Mouse (Mus musculus): ENCODE measurements around the gene Pla2g6. TPM values are rescaled to one million over a fixed set of nuclear protein-coding genes. Genes with fewer than 3 reads are reported as not detected.

Gene Pla2g6
- 0.69 TPM for polyA plus RNA-seq (2014; fragmentation: Illumina TruSeq; extraction: RNeasy Lipid Tissue Mini Kit (QIAGEN cat#74804); ENCODE audit: low read depth, low replicate concordance)

GRCm38 (mm10) chr15:79328058-79328938, at the start of gene Pla2g6:
TSS of gene Pla2g6 (minus strand) at chr15:79328390.

DNA sequence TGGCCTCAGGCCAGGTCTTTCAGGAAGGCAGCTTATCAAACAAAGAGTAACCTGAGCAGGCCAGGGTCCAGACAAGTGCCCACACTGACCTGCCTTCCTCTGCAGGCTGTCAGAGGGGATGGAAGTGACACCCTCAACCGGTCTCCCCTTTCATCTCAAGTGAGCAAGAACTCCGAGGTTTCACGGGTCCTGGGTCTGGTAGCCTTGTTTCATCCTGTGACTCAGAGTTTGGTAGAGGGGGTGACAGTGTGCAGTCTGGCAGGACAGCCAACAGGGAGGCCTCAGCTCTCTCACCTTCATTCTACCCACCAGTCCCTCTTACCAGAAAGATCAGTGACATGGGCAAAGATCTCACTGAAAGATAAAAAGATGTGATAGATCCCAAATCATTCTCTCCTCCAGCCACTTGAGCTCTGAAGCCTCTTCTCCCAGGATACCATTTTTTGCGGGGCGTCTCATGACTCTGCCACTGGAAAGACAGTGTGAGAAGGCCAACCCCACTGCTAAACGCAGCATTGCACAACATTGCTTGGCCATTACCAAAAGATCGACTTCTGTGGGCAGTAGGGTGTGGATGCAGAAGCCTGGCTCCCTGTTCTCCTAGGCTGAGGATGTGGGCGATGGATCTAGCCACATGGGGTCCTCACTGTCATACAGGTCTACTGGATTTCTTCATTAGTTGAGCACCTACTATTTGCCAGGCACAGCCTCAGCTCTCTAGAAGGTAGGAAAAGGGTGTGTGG, 18.0 kb upstream of the Pla2g6 start, which contains the start of gene Maff:
Gene Maff (plus strand): TSS at position 571 of the 743 bp plus-strand sequence.

DNA sequence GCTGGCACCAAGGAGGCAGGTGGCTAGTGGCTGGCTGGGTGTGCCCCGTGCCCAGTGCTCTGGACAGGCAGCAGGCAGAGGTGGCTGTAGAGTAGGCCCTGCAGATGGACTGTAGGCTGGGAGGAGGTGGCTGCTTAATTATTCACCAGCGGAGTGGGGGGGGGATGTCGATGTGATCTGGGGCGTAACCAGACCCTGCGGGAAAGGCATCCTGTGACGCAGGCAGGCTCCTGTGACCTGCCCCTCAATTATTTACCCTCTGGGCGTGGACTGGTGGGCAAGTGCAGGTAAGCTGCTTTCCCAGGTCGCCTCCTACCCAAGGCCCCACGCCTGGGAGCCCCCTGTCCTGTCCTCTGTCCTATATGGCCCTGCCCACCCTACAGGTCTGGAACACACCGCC, 42.8 kb downstream of the Pla2g6 start, which contains the start of gene Baiap2l2:
Gene Baiap2l2 (minus strand): TSS at position 139 of the 400 bp plus-strand sequence.

DNA sequence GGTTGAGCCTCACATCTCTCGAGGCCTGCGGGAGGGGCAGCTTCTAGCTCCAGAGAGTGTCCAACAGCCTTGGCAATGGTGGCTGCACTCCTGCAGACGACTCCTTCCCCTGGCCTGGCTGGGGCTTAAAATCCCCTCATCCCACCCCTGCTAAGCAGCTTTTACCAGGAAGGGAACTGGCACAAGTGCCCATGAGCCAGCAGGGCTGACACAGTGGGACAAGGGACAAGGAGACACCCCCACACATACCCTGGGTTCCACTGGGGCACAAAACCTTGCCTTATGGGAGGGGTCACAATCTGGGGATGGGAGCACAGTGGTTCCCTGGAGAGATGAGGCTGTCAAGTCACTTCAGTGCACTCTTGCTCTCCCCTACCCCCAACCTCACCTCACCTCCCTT, 73.5 kb downstream of the Pla2g6 start, which contains the start of gene Slc16a8:
Gene Slc16a8 (minus strand): TSS at position 101 of the 400 bp plus-strand sequence.

Other genes with a start within 250 kb of the Pla2g6 start
- 3.2 TPM for gene Micall1, start 219.5 kb downstream of the Pla2g6 start, polyA plus RNA-seq (2014; fragmentation: Illumina TruSeq; extraction: RNeasy Lipid Tissue Mini Kit (QIAGEN cat#74804); ENCODE audit: low read depth, low replicate concordance)
- 1.1 TPM for gene Polr2f, start 187.4 kb downstream of the Pla2g6 start, polyA plus RNA-seq (2014; fragmentation: Illumina TruSeq; extraction: RNeasy Lipid Tissue Mini Kit (QIAGEN cat#74804); ENCODE audit: low read depth, low replicate concordance)
- gene 1700088E04Rik, start 187.1 kb downstream of the Pla2g6 start, polyA plus RNA-seq (2014; fragmentation: Illumina TruSeq; extraction: RNeasy Lipid Tissue Mini Kit (QIAGEN cat#74804); ENCODE audit: low read depth, low replicate concordance), result not detected
- not detected for gene Sox10, start 163.2 kb downstream of the Pla2g6 start, polyA plus RNA-seq (2014; fragmentation: Illumina TruSeq; extraction: RNeasy Lipid Tissue Mini Kit (QIAGEN cat#74804); ENCODE audit: low read depth, low replicate concordance)
- gene Pick1, start 99.2 kb downstream of the Pla2g6 start, polyA plus RNA-seq (2014; fragmentation: Illumina TruSeq; extraction: RNeasy Lipid Tissue Mini Kit (QIAGEN cat#74804); ENCODE audit: low read depth, low replicate concordance), result 7.5 TPM
- 0.16 TPM for gene Gm49486, start 99.0 kb downstream of the Pla2g6 start, polyA plus RNA-seq (2014; fragmentation: Illumina TruSeq; extraction: RNeasy Lipid Tissue Mini Kit (QIAGEN cat#74804); ENCODE audit: low read depth, low replicate concordance)
- gene Slc16a8, start 73.6 kb downstream of the Pla2g6 start, polyA plus RNA-seq (2014; fragmentation: Illumina TruSeq; extraction: RNeasy Lipid Tissue Mini Kit (QIAGEN cat#74804); ENCODE audit: low read depth, low replicate concordance), result not detected
- not detected for gene Baiap2l2, start 42.9 kb downstream of the Pla2g6 start, polyA plus RNA-seq (2014; fragmentation: Illumina TruSeq; extraction: RNeasy Lipid Tissue Mini Kit (QIAGEN cat#74804); ENCODE audit: low read depth, low replicate concordance)
- 0.87 TPM for gene Maff, start 18.2 kb upstream of the Pla2g6 start, polyA plus RNA-seq (2014; fragmentation: Illumina TruSeq; extraction: RNeasy Lipid Tissue Mini Kit (QIAGEN cat#74804); ENCODE audit: low read depth, low replicate concordance)
- gene Tmem184b, start 75.2 kb upstream of the Pla2g6 start, polyA plus RNA-seq (2014; fragmentation: Illumina TruSeq; extraction: RNeasy Lipid Tissue Mini Kit (QIAGEN cat#74804); ENCODE audit: low read depth, low replicate concordance), result 4.0 TPM
- gene Csnk1e, start 127.2 kb upstream of the Pla2g6 start, polyA plus RNA-seq (2014; fragmentation: Illumina TruSeq; extraction: RNeasy Lipid Tissue Mini Kit (QIAGEN cat#74804); ENCODE audit: low read depth, low replicate concordance), result 1.4 TPM
- not detected for gene Kcnj4, start 176.9 kb upstream of the Pla2g6 start, polyA plus RNA-seq (2014; fragmentation: Illumina TruSeq; extraction: RNeasy Lipid Tissue Mini Kit (QIAGEN cat#74804); ENCODE audit: low read depth, low replicate concordance)
- gene Kdelr3, start 188.0 kb upstream of the Pla2g6 start, polyA plus RNA-seq (2014; fragmentation: Illumina TruSeq; extraction: RNeasy Lipid Tissue Mini Kit (QIAGEN cat#74804); ENCODE audit: low read depth, low replicate concordance), result 0.48 TPM
- 120 TPM for gene Ddx17, start 218.4 kb upstream of the Pla2g6 start, polyA plus RNA-seq (2014; fragmentation: Illumina TruSeq; extraction: RNeasy Lipid Tissue Mini Kit (QIAGEN cat#74804); ENCODE audit: low read depth, low replicate concordance)

All from liver, adult 10 weeks (tissue).